Mouse (Mus musculus) bone marrow, adult 2 months (tissue): ENCODE data around the gene Fam129a.
"Not testable (repeated sequence)": the region's sequence is repeated elsewhere in the genome, so short reads cannot be mapped to it uniquely, and the experiment has no call there.

Source experiments
- CTCF ChIP-seq: fragments of 200-500 bp; IDR thresholded peaks from 2 replicates; pipeline ENCODE4 v1.5.1; 2011; ENCODE audit warnings: low read length, control low read depth; ENCODE audit not compliant: control insufficient read depth, insufficient read depth
- POLR2A ChIP-seq: fragments of 200-500 bp; IDR thresholded peaks from 2 replicates; pipeline ENCODE4 v1.6.1; 2011; ENCODE audit warnings: low read depth, mild to moderate bottlenecking, control low read depth, low read length, borderline replicate concordance; ENCODE audit not compliant: control insufficient read depth

- not testable (repeated sequence) for TF ChIP-seq CTCF, POLR2A
Observed at GRCm38 (mm10) chr1:151607957-151608356, 37.0 kb downstream of the Fam129a start.
